Mouse (Mus musculus) kidney, adult 8-10 months (tissue): ENCODE measurements at regions not wholly inside any gene's neighbourhood (a gene's known extent, or its start where the extent isn't known, plus 50 kb on each side); places are given as distances from the start of the nearest gene placed in this dataset.

Experiments used
- DNase-seq, 2 experiments: peaks; one replicate each; pipeline ENCODE4 v3.0.0; 2022

- no peak for DNase-seq
Measured at GRCm38 (mm10) chr7:119089931-119090330, 94.5 kb downstream of the Gpr139 start.

GRCm38 (mm10) chr7:119088537-119088936, 93.5 kb upstream of the Gprc5b start:
- no peak for DNase-seq

- no peak for DNase-seq
Measured at GRCm38 (mm10) chr7:119087723-119088419, 92.9 kb upstream of the Gprc5b start.

- DNase-seq = no peak
Measured at GRCm38 (mm10) chr7:119085696-119086451, 90.9 kb upstream of the Gprc5b start.

- peak; percentile 4 to 11 for DNase-seq
Measured at GRCm38 (mm10) chr7:119076712-119077619, 82.0 kb upstream of the Gprc5b start.

- no peak for DNase-seq
Measured at GRCm38 (mm10) chr7:119066026-119066425, 71.0 kb upstream of the Gprc5b start.
